Mouse (Mus musculus) mesoderm, embryonic 11.5 days (tissue): Measurements from ENCODE around the gene Oas1e.
A peak's percentile ranks its signal among the peaks of the same experiment; 100 is the strongest.

Experiments
- DNase-seq: peaks from one replicate; pipeline ENCODE4 v3.0.0-alpha.2; 2012; ENCODE audit warnings: low read depth, low spot score

Gene Oas1e

GRCm38 (mm10) chr5:120776801-120777200 is 18.5 kb downstream of the Oas1e start:
- no peak for DNase-seq

GRCm38 (mm10) chr5:120775287-120775985 is 19.9 kb downstream of the Oas1e start:
- DNase-seq, result no peak

- no peak for DNase-seq
Measured at GRCm38 (mm10) chr5:120769396-120769795, 25.9 kb downstream of the Oas1e start.

- DNase-seq, result no peak
Measured at GRCm38 (mm10) chr5:120765010-120765409, 30.3 kb downstream of the Oas1e start.

GRCm38 (mm10) chr5:120761901-120762300 is 33.4 kb downstream of the Oas1e start:
- peak; percentile 36 for DNase-seq

GRCm38 (mm10) chr5:120754215-120754614 is 41.1 kb downstream of the Oas1e start:
- no peak for DNase-seq

- DNase-seq, result no peak
Measured at GRCm38 (mm10) chr5:120752786-120753185, 42.5 kb downstream of the Oas1e start.

DNA sequence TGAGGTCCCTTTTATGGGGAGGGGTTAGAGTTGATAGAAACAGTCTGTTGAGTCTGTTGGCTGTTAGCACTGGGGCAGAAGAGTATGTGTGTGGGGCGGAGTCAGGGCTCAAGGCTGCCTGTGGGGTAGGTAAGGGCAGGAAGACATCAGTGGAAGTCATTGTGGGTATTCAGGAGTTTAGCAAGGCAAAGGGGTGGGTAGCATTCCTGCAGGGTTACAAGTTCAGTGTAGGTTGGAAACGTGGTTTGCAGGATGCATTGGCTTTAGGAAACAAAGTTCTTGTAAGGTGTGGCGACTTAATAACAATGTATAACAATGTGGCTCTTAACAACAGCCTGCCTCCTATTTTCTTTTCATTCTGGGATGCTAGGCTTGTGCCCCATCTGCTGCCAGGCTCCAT is 44.1 kb downstream of the Oas1e start:
- DNase-seq, result no peak

- no peak for DNase-seq
Measured at GRCm38 (mm10) chr5:120749688-120750087, 45.6 kb downstream of the Oas1e start, which contains the start of gene Oas2. Gene Oas2, minus strand, starts transcription at chr5:120749853.

- DNase-seq, result peak; percentile 64
Measured at GRCm38 (mm10) chr5:120746451-120746850, 48.9 kb downstream of the Oas1e start.

GRCm38 (mm10) chr5:120742125-120742524 is 53.2 kb downstream of the Oas1e start:
- DNase-seq, result peak; percentile 59
